Mouse (Mus musculus) brown adipose tissue, adult 24 weeks (tissue): ENCODE data around the gene Lcn2. TPM values are rescaled to one million over a fixed set of nuclear protein-coding genes. Genes with fewer than 3 reads are reported as not detected.

ENCODE experiments used
- H3K27ac ChIP-seq: fragments of 200-500 bp; replicated peaks from 2 replicates; pipeline ENCODE4 v1.5.1; 2012; ENCODE audit warnings: low read depth, mild to moderate bottlenecking, low read length
- H3K4me1 ChIP-seq: fragments of 200-500 bp; 2 replicates; pipeline ENCODE4 v1.6.1; 2012; ENCODE audit warnings: low read length, mixed read lengths; ENCODE audit not compliant: control insufficient read depth, insufficient read depth, insufficient read length
- H3K4me3 ChIP-seq: fragments of 200-500 bp; 2 replicates; pipeline ENCODE4 v1.5.1; 2012; ENCODE audit warnings: low read depth, mild to moderate bottlenecking, low read length, moderate library complexity; ENCODE audit not compliant: insufficient read depth
- polyA plus RNA-seq: library from polyadenylated mRNA; stranded (reverse); fragments of >200 nt; gene quantifications from 2 replicates; pipeline ENCODE4 v1.2.4, GENCODE M21; 2012; ENCODE audit not compliant: missing spikeins, insufficient read depth, insufficient read length

Gene Lcn2
- polyA plus RNA-seq, 1 experiment, result 2.7 TPM

DNA sequence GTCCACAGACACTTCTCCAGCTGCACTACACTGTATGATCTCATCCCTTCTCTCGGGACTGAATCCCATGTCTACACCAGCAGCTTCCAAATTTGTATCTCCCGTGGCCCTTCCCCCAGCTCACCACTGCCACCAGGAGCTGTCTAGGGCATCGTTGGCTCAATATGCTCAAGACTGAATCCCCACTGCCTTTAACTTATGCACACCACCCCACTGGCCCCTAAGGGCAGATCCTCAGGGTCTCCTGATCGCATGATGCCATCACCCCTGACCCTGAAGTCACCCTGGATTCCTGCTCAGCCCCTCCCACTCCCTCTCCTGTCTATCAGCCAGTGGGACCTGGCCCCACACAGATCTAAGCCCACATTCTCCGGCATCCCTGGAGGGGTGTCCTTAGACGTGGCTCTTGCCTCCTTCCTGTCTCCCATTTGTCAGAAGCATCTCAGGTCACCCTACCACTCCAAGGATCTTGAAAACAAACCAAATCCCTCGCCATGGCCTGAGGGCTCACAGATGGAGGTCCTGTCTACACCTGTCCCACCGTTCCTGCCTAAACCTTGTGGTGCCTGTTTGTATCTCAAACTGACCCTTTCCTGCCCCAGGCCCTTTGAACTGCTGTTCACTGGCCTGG lies 38.3 kb downstream of the Lcn2 start:
- Histone ChIP-seq H3K4me1 (no peaks in the 10 kb centered on the region), H3K27ac (no peak overlapping the region), H3K4me3 (no peak overlapping the region)

DNA sequence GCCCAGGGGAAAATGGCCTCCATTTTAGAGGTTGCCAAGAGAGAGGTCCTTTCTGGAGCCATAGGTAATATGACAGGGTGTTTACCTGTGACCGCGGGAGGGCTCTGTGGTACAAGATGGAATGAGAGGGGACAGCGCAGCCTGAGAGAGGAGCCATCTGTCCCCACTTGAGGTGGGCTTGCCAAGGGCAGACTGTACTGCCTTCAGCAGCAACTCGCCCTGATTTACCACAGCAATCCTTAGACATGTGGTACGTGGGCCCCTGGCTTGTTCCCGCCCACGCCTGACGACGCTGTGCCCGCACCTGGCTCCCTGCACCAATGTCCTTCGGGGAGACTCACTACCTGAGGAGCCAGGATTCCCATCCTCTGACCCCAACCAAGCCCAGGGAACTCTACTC lies 39.7 kb downstream of the Lcn2 start:
- Histone ChIP-seq H3K4me3 (no peak overlapping the region), H3K27ac (no peak overlapping the region), H3K4me1 (no peaks in the 10 kb centered on the region)

DNA sequence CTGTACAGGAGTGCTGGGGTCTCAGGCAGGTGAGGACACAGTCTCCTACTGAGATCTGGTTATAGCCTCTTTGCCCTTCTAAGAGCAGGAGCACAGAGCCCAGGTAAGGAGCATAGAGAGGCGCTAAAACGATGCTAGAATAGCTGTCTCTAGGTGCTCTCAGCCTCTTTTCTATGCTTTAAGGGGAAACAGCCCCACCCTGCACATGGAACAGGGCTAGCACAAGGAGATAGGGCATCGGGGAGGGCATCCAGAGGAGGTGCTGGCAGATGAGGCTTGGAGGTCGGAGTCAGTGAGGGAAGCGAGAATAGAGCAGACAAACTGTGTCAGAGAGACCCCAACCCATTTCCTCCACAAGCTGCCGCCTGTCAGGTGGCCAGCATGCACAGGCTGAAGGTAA lies 41.0 kb downstream of the Lcn2 start:
- no peaks in the 10 kb centered on the region for H3K4me1 ChIP-seq
- no peak overlapping the region for H3K27ac ChIP-seq
- H3K4me3 ChIP-seq, result no peak overlapping the region

DNA sequence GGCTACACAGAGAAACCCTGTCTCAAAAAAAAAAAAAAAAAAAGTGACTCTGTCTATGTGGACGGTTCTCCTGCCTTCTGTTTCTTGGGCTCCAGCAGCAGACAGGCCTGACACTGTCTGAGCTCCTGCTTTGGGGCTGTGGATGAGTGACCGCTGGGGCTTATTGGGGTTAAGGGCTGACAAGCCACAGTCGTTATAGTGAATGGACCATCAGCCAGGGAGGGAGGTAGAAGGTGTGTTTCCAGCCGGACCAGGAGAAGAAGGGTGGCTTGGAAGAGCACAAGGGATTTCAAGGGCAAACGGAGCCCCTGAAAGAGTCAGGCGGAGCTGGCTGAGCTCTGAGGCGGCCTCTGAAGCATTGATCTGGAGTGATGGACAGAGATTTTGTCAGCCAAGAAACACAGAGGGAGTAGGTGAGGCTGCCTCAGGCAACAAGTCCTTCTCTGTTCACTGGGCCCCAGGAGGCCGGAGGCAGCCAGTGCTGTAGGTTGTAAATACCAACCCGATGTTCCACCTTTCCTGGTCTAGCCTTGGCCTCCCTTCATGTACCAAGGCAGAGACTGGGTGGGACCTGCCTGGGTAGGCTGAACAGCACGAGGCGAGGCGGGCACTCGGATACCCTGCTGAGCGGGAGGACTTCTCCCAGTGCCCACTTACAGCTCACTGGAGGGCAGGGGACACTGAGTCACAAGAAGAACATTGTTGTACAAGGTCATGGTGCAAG lies 43.3 kb downstream of the Lcn2 start:
- Histone ChIP-seq H3K27ac (no peak overlapping the region), H3K4me3 (no peak overlapping the region), H3K4me1 (no peaks in the 10 kb centered on the region)

DNA sequence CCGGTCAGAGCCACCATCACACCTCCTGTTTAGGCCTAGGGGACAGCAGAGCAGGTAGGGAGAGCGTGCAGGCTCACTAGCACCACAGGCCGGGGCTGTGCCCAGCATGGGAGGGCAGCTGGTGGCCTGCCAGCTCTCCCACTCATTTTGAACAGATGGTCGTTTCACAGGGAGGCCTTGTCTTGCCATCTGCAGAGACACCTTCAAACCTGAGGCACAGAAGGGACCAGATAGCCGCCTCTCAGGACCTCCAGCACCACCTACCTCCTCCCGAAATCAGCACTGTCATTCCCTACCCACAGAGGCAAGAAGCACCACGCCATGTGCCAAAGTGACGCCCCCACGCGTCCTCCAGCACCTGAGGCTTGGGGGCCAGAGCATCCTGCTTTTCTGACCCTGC lies 44.0 kb downstream of the Lcn2 start:
- Histone ChIP-seq H3K4me1 (no peaks in the 10 kb centered on the region), H3K4me3 (no peak overlapping the region), H3K27ac (no peak overlapping the region)

DNA sequence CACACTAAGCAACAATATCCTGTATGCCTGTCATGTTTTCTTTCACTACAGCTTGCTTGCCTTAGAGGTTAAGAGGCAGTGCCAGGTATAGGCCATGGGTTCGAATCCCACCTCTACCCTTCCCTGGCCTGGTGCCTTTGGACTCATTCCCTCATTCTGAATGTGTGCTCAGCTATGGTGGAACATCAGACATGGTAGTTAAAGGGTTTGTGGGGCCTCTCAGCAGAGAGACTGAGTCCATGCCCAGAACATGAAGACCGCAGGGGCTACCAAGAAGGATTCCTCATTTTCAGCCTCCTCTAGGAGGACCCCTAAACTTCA lies 44.7 kb downstream of the Lcn2 start:
- Histone ChIP-seq H3K4me1 (no peaks in the 10 kb centered on the region), H3K27ac (peak overlapping the region; percentile 70; the same call in 1 of the 2 replicates), H3K4me3 (no peak overlapping the region)

DNA sequence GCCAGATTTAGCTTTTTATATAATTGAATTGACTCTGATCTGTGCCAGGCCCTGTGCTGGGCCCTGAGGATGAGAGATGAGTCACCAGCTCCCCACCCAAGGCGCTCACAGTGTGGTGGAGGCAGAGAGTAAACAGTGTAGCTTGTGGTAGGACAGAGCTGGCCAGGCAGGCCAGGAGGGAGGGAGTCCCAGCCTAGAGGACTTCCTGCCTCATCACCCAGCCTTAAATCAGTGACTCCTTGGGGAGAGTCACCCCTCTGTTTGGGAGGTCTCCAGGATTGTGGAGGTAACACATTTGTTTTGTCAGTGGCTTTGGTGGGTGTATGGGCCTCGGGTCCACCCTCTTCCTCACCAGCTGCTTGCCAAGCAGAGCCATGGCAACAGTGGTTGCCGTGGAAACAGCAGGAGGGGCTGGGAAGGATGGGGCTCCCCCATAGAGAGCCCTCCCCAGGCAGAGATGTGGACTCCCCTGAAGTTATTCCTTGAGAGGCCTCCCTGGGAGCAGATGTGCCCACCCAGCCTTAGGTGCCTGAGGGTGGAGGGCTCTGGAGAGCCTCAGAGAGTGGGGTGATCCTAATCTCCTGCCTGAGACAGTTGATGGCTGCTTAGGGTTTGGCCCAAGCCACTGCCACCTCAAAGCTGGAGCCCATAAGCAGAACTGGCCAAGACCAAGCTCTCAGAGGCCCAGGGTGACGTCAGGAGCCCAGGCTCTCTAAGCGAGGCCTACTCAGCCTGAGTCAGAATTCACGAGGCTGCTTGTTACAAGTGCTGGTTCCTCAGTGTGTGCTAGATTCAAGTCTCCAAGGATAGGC lies 45.3 kb downstream of the Lcn2 start:
- H3K4me1 ChIP-seq, result no peaks in the 10 kb centered on the region
- H3K27ac ChIP-seq, result peak overlapping the region; percentile 70
- no peak overlapping the region for H3K4me3 ChIP-seq

DNA sequence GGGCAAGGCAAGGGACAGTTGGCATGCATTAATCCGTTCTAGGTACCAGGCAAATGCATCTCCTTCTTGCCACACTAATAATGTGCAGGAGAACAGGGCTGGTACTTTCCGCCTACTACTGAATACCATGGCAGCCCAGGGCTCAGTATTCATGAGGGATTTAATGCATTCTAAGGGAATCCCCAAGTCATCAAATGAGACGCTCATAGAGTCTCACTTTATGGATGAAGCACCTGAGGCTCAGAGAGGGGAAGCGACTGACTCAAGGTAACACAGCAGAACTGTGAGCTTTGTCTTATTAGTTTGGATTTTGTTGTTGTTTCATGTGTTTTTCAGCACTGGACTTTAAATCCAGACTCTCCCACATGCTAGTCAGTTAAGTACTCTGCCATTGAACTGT lies 46.0 kb downstream of the Lcn2 start:
- Histone ChIP-seq H3K4me1 (no peaks in the 10 kb centered on the region), H3K27ac (peak overlapping the region; percentile 43), H3K4me3 (no peak overlapping the region)

DNA sequence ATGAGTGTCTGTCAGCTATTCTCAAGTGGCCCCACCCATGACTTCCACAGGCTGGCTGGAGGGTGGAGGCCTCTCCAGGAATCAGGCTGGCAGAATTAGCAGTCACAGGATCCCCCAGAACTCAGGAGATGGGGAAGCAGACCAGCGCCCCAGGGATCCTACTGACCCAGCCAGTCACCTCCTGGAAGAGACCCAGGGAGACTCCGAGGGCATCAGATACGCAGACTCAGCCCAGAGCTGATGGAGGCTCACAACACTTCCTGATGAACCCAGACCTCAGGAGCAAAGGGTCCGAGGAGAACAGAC lies 46.5 kb downstream of the Lcn2 start:
- H3K4me3 ChIP-seq, result no peak overlapping the region
- no peaks in the 10 kb centered on the region for H3K4me1 ChIP-seq
- no peak overlapping the region for H3K27ac ChIP-seq

DNA sequence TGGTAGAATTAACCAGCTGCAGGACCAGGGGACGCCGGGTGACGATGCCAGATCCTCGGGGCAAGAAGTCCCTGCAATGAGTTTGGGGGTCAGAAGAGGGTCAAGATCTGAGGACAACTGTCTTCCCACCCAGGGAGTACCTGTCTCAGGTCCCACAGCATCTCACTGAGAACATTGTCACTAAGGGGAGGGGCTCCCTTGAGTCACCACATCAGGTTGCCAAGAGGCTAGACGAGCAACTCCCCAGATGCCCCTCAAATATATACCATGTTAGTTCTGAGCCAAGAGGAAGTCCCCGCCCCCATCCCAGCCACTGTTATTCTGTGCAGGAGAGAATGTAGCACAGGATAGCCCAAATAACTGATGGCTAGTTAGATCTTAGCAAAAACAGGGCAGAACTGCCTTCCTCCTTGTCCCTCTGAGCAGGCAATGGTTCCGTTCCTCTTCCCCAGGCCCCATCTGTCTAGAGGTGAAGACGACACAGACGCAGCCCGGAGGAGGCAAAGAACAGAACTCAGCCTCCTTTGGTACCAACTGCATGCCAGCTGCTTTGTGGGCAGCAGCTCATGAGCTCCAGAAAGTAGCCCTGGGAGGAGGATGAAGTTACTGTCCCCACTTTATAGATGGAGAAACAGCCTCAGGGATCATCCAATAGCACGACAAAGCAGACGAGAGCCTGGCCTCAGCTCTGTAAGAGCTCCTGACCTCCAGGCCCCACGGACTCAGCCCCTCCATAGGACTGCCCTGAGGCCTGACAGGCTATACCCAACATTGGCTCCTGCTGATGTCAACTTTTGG lies 47.0 kb downstream of the Lcn2 start:
- Histone ChIP-seq H3K4me3 (no peak overlapping the region), H3K4me1 (no peaks in the 10 kb centered on the region), H3K27ac (no peak overlapping the region)

DNA sequence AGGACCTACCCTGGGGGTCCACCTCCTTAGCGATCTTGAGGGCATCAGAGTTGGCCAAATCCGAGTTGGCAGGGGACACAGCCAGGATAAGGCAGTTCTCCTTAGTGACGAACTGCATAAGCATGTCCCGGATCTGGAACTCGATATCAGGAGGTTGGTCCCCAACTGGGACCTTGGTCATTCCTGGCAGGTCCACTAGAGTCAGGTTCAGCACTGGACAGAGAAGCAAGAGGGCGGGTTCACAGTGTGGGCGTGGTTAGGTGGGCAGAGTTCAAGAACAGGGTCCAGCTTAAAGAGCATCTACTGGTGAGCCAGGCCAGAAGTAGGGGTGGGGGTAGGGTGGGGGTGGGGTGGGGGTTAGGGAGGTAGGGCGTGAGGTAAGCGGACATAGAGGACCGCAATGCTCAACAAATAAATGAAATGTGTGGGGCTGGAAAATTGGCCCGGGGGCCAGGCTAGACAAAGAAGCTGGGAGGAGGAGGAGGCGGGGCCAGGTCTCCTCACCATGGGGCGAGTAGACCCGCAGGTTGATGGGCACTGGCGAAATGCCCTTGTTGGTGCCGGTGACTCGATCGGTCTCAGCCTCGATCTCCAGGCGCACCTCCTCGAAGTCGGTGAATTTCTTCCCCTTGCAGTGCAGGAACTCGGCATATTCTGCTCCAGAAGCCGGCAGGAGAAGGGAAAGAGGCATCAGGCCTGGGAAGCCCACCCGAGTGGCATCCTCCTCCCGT lies 48.0 kb downstream of the Lcn2 start:
- H3K4me1 ChIP-seq, result no peaks in the 10 kb centered on the region
- H3K27ac ChIP-seq, result no peak overlapping the region
- no peak overlapping the region for H3K4me3 ChIP-seq

DNA sequence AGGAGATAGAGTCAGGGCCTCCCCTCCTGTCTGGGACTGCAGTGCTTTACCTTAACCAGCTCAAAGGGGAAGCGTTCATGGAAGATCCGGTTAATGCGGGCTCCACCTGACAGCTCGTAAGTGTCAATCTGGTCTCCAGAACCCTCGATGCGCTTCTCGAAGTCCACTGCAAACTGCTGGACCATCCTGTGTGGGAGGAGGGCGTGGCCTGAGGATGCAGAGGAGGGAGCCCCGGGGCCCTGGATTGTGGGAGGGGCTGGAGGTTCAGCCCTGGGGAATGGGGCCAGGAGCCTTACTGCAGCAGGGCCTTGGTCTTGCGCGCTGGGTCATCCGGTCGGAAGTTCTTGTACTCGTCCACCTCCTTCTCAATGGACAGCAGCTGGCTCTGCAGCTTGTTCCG lies 52.2 kb downstream of the Lcn2 start:
- H3K27ac ChIP-seq, result no peak overlapping the region
- no peaks in the 10 kb centered on the region for H3K4me1 ChIP-seq
- H3K4me3 ChIP-seq, result no peak overlapping the region
